Mouse (Mus musculus) lung, adult 18-20 months (tissue): Measurements from ENCODE around the gene Angel2.

ENCODE experiments used
- DNase-seq, 2 experiments: peaks; one replicate each; pipeline ENCODE4 v3.0.0; 2022; ENCODE audit warnings: mixed read lengths in 2 of 2

The Angel2 gene

DNA sequence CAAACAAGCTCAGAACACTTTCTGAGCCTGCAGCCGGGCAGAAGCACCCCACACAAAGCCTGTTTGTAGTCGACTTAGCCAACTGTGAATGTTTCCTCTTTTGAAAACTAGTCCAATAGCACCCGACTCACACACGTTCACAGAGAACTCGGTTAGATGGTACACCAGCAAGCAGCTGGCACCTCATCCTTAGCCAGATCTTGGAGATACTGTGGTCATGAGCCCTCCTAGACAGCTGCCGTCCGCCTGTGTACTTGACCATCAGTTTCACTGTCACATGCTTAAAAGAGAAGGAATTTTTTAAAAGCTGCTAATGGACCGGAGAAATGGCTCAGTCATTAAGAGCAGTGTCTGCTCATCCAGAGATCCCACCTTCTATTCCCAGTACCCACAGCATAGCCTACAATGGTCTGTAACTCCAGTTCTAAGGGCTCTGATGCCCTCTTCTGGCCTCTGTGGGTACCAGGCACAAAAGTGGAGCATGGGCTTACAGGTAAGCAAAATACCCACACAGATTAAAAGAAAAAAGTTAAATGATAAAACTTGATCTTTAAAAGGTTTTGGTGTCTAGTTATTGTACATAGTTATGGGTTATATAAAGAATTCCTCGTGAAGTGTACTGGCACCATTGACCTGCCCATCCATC is 64.6 kb downstream of the Angel2 start:
- no peak for DNase-seq

DNA sequence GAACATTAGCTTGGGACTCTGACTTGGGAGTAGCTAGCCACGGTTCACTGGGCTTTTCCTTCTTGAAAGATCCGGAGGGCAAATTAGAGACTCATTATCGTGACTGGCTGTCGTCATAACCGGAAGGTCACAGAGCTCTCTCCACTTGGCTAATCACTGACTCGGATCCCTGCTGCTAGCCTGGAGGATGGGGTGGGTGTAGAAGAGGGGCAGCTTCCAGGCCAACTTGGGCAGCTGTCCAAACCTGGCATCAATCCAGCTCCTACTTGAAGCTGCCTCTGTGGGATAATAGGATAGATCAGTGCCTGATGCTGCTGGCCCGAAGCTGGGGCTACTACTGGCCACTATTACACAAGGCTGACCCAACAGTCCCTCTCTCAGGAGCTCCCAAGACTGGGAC is 70.6 kb downstream of the Angel2 start:
- DNase-seq, result peak in 1 of 2 experiments; percentile 17

DNA sequence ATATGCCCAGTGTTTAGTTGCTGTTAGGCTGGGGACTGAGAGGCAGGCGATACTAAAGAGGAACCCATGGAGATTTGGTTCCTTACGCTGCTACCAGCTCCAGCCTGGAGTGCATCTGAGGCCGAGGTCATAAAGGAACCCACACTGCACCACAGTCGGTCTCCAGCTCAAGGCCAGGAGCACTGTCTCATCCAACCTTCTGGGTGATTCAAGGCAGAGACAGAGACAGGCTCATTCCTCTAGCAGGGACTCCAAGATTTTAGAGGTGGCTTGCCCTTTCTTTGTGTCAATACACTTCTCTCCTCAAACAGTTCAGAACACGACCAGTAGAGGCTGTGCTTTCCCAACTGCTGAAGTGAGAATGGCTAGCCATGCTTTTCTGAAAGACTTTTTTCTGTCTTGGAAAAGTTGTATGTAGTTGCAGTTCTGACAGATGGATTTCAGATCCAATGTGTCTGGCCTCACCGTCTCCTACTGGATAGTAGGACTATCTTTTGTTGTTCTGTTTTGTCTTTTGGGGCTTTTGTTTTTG is 71.5 kb downstream of the Angel2 start:
- DNase-seq, result no peak
